Mouse (Mus musculus): ENCODE results near the gene Dpp9. TPM values are rescaled to one million over a fixed set of nuclear protein-coding genes. Genes with fewer than 3 reads are reported as not detected.

Dpp9 gene
- polyA plus RNA-seq, 1 experiment: 51.2 TPM

DNA sequence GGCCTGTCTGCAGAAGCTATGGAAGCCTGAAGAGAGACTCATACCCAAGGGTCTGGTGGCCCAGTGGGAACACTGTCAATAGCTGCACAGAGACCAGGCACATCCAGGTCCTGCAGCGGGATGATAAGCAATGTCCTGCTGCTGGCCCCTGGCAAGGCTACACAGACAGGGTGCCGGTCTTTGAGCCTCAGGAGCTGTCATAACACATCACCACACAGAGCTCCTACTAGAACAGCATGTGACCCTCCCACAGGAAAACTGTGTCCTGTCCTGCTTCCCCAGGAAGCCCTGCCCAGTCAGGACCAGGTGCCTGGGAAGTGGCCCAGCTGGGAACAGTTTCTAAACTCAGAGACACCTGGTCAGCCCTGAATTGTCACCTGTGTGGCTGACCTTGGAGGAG lies 7.6 kb downstream of the Dpp9 start:
- no peak overlapping the region for H3K4me3 ChIP-seq (ENCODE audit: insufficient read depth, low read length)
- TF ChIP-seq CTCF (IDR thresholded peaks at IDR 0.05; ENCODE audit: extremely low read depth, insufficient read depth, low read length) (no peak), POLR2A (IDR thresholded peaks at IDR 0.05; ENCODE audit: extremely low read depth, insufficient read depth, low read length) (no peak)
- H3K27ac ChIP-seq (ENCODE audit: insufficient read depth, low read length): 0 out of 2 replicates have a peak overlapping the region, but pooled peaks have one; percentile 8
- 0 out of 2 replicates have a peak, but pooled peaks cover 2% of the 10 kb centered on the region for H3K4me1 ChIP-seq (ENCODE audit: control insufficient read depth, insufficient read depth, low read length)

DNA sequence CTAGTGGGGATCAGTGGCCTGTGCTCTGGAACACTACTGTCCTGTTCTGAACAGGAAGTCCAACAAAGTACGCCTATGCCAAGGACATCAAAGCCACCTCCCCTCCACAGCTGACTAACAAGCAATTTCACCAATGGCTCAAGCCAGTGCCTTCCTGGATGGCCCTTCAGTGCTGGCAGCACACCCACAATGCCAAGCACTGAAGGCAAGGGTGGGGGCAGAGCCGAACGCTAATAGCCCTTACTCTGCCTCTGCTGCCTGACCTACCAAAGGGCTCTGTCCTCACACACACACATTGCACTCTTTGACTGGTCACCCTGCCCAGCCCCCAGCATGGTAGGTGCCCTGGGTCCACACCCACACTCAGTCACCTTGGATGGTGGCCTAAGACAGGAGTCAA lies 9.9 kb downstream of the Dpp9 start:
- H3K4me3 ChIP-seq (ENCODE audit: insufficient read depth, low read length): no peak overlapping the region
- no peaks in the 10 kb centered on the region for H3K4me1 ChIP-seq (ENCODE audit: control insufficient read depth, insufficient read depth, low read length)
- TF ChIP-seq CTCF (IDR thresholded peaks at IDR 0.05; ENCODE audit: extremely low read depth, insufficient read depth, low read length): no peak
- no peak for TF ChIP-seq POLR2A (IDR thresholded peaks at IDR 0.05; ENCODE audit: extremely low read depth, insufficient read depth, low read length)
- no peak overlapping the region for H3K27ac ChIP-seq (ENCODE audit: insufficient read depth, low read length)

- TF ChIP-seq POLR2A (IDR thresholded peaks at IDR 0.05; ENCODE audit: extremely low read depth, insufficient read depth, low read length) (no peak), CTCF (IDR thresholded peaks at IDR 0.05; ENCODE audit: extremely low read depth, insufficient read depth, low read length) (no peak)
- no peak overlapping the region for H3K27ac ChIP-seq (ENCODE audit: insufficient read depth, low read length)
- H3K4me3 ChIP-seq (ENCODE audit: insufficient read depth, low read length): no peak overlapping the region
- no peaks in the 10 kb centered on the region for H3K4me1 ChIP-seq (ENCODE audit: control insufficient read depth, insufficient read depth, low read length)
Measured at GRCm38 (mm10) chr17:56207963-56208530, 10.7 kb downstream of the Dpp9 start.

DNA sequence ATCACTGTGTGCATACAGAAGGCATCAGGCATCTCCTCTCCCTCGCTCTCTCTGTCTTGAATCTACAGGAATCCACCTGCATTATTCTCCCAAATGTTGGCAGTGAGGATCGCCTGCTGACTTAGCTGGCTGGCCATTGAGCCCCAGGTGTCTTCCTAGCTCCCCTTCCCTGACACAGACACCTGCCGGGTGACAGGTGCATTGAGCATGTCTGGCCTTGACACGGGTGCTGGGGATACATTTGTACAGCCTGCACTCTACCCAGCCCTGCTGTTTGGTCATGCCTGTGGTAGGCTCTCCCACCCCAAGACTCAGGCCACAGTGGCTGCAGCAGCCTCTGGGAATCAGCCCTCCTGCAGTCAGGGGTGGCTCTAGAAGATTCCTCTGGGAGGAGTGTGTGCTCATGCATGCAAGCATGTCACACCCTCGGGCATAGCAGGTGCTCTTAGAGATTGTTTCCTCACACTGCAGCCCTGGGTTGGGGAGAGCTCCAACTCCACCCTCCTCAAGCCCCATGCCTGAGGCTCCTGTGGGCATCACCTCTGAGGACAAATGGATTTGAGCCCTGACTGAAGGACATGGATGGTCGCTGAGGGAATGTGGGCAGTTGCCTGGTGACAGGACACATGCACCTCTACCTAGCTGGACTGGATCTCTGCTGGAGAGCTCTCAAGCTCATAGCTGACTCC lies 11.6 kb downstream of the Dpp9 start:
- TF ChIP-seq CTCF (IDR thresholded peaks at IDR 0.05; ENCODE audit: extremely low read depth, insufficient read depth, low read length): no peak
- no peak for TF ChIP-seq POLR2A (IDR thresholded peaks at IDR 0.05; ENCODE audit: extremely low read depth, insufficient read depth, low read length)
- Histone ChIP-seq H3K27ac (ENCODE audit: insufficient read depth, low read length) (no peak overlapping the region), H3K4me3 (ENCODE audit: insufficient read depth, low read length) (no peak overlapping the region), H3K4me1 (ENCODE audit: control insufficient read depth, insufficient read depth, low read length) (no peaks in the 10 kb centered on the region)

DNA sequence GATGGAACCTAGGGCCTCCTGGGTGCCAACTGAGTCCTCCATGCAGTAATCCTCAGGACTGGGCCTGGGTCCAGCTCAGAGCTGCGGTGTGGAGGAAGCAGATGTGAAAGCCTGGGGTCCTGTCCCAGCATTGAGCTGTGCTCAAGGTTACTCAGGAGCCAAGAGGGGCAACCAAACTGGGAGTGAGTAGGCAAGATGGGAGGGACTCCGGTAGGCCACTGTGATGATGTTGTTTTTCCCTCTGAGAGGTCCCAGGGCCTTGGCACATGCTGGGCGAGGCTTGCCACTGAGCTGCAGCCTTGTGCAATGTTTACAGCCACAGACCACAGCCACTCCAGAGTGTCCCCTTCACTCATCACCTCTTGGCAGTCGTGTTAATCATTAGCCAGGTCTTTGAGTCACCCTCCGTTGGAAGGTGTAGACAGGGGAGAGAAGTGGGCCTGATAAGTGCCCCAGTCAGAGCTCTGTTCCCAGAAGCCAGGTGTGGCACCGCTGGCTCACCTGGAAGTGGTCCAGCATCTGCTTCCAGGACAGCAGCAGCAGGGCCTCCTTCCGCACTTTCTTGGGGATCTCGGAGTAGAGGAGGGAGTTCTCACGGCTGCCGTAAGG lies 12.3 kb downstream of the Dpp9 start:
- Histone ChIP-seq H3K4me1 (ENCODE audit: control insufficient read depth, insufficient read depth, low read length) (no peaks in the 10 kb centered on the region), H3K4me3 (ENCODE audit: insufficient read depth, low read length) (no peak overlapping the region), H3K27ac (ENCODE audit: insufficient read depth, low read length) (no peak overlapping the region)
- TF ChIP-seq CTCF (IDR thresholded peaks at IDR 0.05; ENCODE audit: extremely low read depth, insufficient read depth, low read length) (no peak), POLR2A (IDR thresholded peaks at IDR 0.05; ENCODE audit: extremely low read depth, insufficient read depth, low read length) (no peak)

DNA sequence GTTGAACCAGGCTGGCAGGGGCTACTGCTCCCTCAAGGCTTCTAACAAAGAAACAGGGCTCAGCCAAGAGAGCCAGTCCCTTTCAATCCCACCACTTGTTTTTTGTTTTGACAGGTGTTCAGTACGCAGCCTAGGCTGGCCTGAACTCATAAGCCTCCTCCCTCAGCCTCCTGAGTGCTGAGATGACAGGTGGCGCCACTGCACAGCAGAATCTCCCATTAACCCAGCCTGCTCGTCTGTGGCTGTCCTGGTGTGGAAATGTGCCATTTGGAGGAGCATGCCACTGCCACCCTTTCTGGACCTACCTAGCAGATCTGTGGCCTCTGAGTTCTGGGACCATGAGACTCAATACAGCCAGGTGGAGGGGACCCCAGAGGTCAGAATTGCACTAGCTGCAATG lies 15.0 kb downstream of the Dpp9 start:
- no peak for TF ChIP-seq POLR2A (IDR thresholded peaks at IDR 0.05; ENCODE audit: extremely low read depth, insufficient read depth, low read length)
- TF ChIP-seq CTCF (IDR thresholded peaks at IDR 0.05; ENCODE audit: extremely low read depth, insufficient read depth, low read length): 0 out of 2 replicates have a peak, but pooled peaks have one; percentile 22
- no peaks in the 10 kb centered on the region for H3K4me1 ChIP-seq (ENCODE audit: control insufficient read depth, insufficient read depth, low read length)
- no peak overlapping the region for H3K4me3 ChIP-seq (ENCODE audit: insufficient read depth, low read length)
- H3K27ac ChIP-seq (ENCODE audit: insufficient read depth, low read length): no peak overlapping the region

DNA sequence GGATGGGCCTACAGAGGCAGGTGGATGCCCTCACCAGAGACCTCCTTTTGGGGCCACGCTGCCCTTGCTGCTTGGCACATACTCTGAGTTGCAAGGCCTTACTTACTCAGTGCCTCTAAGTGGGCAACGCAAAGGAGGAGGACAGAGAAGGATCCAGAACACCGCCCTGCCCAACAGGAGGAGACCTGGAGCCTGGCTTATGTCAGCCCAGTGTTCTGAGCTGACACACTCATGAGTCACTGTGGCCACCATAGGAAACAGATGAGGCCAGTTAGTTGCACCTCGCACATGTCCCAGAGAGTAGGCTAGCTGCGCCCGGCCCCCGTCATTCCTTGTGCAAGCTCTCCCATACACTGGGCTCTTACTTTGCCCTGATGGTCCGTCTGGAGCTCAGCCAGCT lies 16.2 kb downstream of the Dpp9 start:
- TF ChIP-seq CTCF (IDR thresholded peaks at IDR 0.05; ENCODE audit: extremely low read depth, insufficient read depth, low read length) (no peak), POLR2A (IDR thresholded peaks at IDR 0.05; ENCODE audit: extremely low read depth, insufficient read depth, low read length) (no peak)
- H3K4me3 ChIP-seq (ENCODE audit: insufficient read depth, low read length): no peak overlapping the region
- no peak overlapping the region for H3K27ac ChIP-seq (ENCODE audit: insufficient read depth, low read length)
- H3K4me1 ChIP-seq (ENCODE audit: control insufficient read depth, insufficient read depth, low read length): no peaks in the 10 kb centered on the region

DNA sequence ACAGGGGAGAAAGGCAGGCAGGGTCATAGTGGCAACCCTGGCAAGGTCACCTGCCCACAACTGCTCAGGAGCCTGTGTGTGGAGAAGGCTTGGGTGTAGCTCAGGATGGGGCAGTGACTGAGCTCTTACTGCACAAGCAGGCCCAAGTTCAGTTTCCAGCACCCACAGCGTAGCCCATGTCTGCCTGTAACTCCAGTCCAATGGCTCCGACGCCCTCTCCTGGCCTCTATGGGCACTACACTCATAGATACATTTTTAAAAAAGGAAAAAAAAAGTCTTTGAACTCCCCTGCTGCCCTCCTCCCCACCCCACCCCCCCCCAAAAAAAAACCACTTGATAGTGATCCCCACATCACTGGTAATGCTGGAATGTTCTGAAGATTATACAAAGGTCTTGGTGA lies 17.1 kb downstream of the Dpp9 start:
- no peak overlapping the region for H3K4me3 ChIP-seq (ENCODE audit: insufficient read depth, low read length)
- TF ChIP-seq POLR2A (IDR thresholded peaks at IDR 0.05; ENCODE audit: extremely low read depth, insufficient read depth, low read length) (no peak), CTCF (IDR thresholded peaks at IDR 0.05; ENCODE audit: extremely low read depth, insufficient read depth, low read length) (no peak)

GRCm38 (mm10) chr17:56200586-56200985 lies 18.1 kb downstream of the Dpp9 start:
- H3K4me1 ChIP-seq (ENCODE audit: control insufficient read depth, insufficient read depth, low read length): no peaks in the 10 kb centered on the region
- H3K27ac ChIP-seq (ENCODE audit: insufficient read depth, low read length): no peak overlapping the region
- peak; percentile 34; the same call in 1 of the 2 replicates for TF ChIP-seq CTCF (IDR thresholded peaks at IDR 0.05; ENCODE audit: extremely low read depth, insufficient read depth, low read length)
- no peak for TF ChIP-seq POLR2A (IDR thresholded peaks at IDR 0.05; ENCODE audit: extremely low read depth, insufficient read depth, low read length)
- no peak overlapping the region for H3K4me3 ChIP-seq (ENCODE audit: insufficient read depth, low read length)

More for the DNA sequence above, 17.1 kb downstream of the Dpp9 start:
- Histone ChIP-seq H3K27ac (ENCODE audit: insufficient read depth, low read length) (no peak overlapping the region), H3K4me1 (ENCODE audit: control insufficient read depth, insufficient read depth, low read length) (no peaks in the 10 kb centered on the region)

- TF ChIP-seq POLR2A (IDR thresholded peaks at IDR 0.05; ENCODE audit: extremely low read depth, insufficient read depth, low read length): no peak
- TF ChIP-seq CTCF (IDR thresholded peaks at IDR 0.05; ENCODE audit: extremely low read depth, insufficient read depth, low read length): peak; percentile 33; the same call in 1 of the 2 replicates
- no peak overlapping the region for H3K4me3 ChIP-seq (ENCODE audit: insufficient read depth, low read length)
- H3K27ac ChIP-seq (ENCODE audit: insufficient read depth, low read length): no peak overlapping the region
- no peaks in the 10 kb centered on the region for H3K4me1 ChIP-seq (ENCODE audit: control insufficient read depth, insufficient read depth, low read length)
Measured at GRCm38 (mm10) chr17:56196860-56197259, 21.8 kb downstream of the Dpp9 start.
